Mouse (Mus musculus): ENCODE results near the gene Zic1. TPM values are rescaled to one million over a fixed set of nuclear protein-coding genes. Genes with fewer than 3 reads are reported as not detected.

Gene Zic1
- 0.08 TPM in 1 of 2 replicates, not detected in the other for polyA plus RNA-seq (2016; fragmentation: Nextera tagmentation; extraction: Ambion mirVana)

DNA sequence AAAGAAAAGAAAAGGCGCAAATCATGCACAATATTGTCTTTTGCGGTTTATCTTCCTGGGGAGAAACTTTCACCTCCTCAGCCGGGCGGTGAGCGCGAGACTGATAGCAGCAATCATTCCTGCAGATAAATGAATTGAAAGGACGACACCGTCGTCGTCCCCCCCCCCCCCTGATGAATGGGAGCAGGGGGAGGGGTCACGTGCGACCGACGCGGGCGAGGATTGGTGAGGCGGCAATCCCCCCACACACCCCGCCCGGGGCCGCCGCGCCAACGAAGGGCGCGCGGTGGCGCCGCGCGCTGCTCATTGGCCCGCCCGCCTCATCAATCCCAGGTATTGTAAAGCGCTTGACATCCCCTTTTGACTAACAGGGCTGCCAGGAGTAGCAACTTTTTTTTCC, at the start of gene Zic1:
Gene Zic1 (minus strand): TSS at position 147 of the 400 bp plus-strand sequence.
- WGBS, result under 1% methylated on average over 33 of the region's 33 CpGs
- no peak for ATAC-seq (ENCODE audit: insufficient number of reproducible peaks, low FRiP score)
- Histone ChIP-seq H3K4me1 (replicated peaks) (peaks cover 23% of the 10 kb centered on the region), H3K36me3 (no peaks in the 10 kb centered on the region), H3K4me2 (peak within 1 kb of the TSS; percentile 53), H3K27me3 (replicated peaks) (peaks cover 97% of the 10 kb centered on the region), H3K27ac (ENCODE audit: poor library complexity, severe bottlenecking) (no peak within 1 kb of the TSS), H3K4me3 (peak within 1 kb of the TSS; percentile 33), H3K9ac (no peak within 1 kb of the TSS; the same call in 1 of the 2 replicates), H3K9me3 (replicated peaks) (0 out of 2 replicates have a peak, but pooled peaks cover 2% of the 10 kb centered on the region)

DNA sequence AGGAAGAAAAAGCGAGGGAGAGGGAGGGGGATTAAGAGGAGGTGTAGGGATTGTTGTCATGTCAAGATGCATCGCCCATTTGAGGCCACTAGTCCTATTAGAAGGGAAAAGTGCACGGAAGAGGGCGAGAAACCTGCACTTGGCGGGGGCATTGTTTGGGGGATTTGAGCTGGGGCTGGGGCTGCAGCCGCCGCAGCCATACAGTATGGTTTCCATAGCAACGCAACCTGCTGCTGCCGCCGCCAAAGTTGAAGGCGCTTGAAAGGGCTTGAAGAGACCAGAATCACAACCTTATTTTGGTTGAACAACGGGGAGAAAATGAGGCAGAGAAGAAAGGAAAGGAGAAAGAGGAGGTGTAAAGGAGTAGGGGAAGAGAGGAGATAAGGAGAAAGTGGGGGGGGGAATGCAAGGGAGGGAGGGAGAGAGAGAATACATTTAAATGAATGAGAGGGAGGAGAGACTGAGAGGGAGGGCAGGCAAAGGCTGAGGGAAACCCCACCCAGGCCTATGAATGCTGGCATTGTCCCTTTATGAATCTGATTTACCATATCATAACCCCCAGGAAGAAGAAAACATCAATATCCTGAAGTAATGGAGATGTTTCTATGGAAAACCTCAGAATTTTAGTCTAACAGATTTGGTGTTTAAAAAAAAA, 48.5 kb upstream of the Zic1 start:
- no peak overlapping the region for H3K4me2 ChIP-seq
- ATAC-seq (ENCODE audit: insufficient number of reproducible peaks, low FRiP score), result no peak

DNA sequence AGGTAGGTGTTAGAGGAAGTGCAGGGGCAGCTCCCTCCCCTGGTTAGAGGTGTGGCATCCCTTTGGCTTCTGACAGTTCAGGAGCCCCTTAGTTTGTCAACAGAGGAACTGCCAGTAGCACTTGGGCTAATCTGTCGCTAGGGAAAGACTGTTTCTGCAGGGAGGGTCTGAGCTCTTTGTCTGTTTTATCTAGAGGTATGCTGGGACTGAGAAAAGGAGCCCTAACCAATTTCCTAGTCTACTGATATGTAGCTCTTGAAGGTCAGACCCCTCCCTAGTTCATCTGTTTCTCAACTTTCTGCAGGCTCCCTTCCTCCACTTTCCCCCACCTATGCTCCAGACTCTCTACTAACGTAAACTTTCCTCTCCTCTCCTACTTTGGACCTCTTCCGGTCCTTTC, 44.2 kb upstream of the Zic1 start:
- 0% methylated on average over 3 of the region's 3 CpGs for WGBS

More for the DNA sequence above, 48.5 kb upstream of the Zic1 start:
- H3K4me3 ChIP-seq, result no peak overlapping the region
- no peaks in the 10 kb centered on the region for H3K36me3 ChIP-seq
- H3K9ac ChIP-seq, result no peak overlapping the region
- H3K4me1 ChIP-seq (replicated peaks), result no peaks in the 10 kb centered on the region
- H3K27ac ChIP-seq (ENCODE audit: poor library complexity, severe bottlenecking), result no peak overlapping the region
- H3K27me3 ChIP-seq (replicated peaks), result peaks cover 79% of the 10 kb centered on the region
- 2% methylated on average over 12 of the region's 12 CpGs for WGBS
- H3K9me3 ChIP-seq (replicated peaks), result 0 out of 2 replicates have a peak, but pooled peaks cover 2% of the 10 kb centered on the region

DNA sequence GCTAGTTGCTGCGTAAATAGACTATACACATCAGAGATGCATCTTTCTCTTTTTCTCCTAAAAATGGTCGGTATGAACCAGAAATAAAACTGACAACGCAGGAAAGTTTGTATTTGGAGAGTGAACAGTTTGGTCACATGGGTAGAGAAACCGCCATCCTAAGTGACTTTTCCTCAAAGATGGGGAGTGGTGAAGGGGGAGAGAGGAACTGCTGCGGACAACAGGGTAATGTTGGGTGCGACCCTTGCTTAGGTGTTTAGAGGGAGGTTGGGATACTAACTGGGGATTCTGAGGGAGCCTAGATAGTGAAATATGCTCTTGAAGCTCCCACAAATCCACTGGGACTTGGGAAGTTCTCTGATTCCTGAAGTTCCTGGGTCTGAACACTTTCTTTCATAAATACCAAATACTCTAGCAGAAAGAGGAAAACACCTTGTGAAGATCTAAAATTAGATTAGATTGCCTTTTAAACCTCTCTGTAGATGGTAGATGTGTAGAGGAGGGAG, 40.7 kb upstream of the Zic1 start:
- Histone ChIP-seq H3K4me2 (no peak overlapping the region), H3K9ac (no peak overlapping the region), H3K27ac (ENCODE audit: poor library complexity, severe bottlenecking) (no peak overlapping the region), H3K4me1 (replicated peaks) (no peaks in the 10 kb centered on the region), H3K4me3 (no peak overlapping the region), H3K36me3 (no peaks in the 10 kb centered on the region), H3K27me3 (replicated peaks) (peaks cover 80% of the 10 kb centered on the region), H3K9me3 (replicated peaks) (no peaks in the 10 kb centered on the region)
- no peak for ATAC-seq (ENCODE audit: insufficient number of reproducible peaks, low FRiP score)
- WGBS, result 2% methylated on average over 6 of the region's 6 CpGs

More for the DNA sequence above, 44.2 kb upstream of the Zic1 start:
- Histone ChIP-seq H3K9me3 (replicated peaks) (0 out of 2 replicates have a peak, but pooled peaks cover 2% of the 10 kb centered on the region), H3K4me1 (replicated peaks) (no peaks in the 10 kb centered on the region), H3K4me2 (no peak overlapping the region), H3K9ac (no peak overlapping the region), H3K27ac (ENCODE audit: poor library complexity, severe bottlenecking) (no peak overlapping the region), H3K4me3 (no peak overlapping the region), H3K36me3 (no peaks in the 10 kb centered on the region), H3K27me3 (replicated peaks) (peaks cover 66% of the 10 kb centered on the region)
- no peak for ATAC-seq (ENCODE audit: insufficient number of reproducible peaks, low FRiP score)

DNA sequence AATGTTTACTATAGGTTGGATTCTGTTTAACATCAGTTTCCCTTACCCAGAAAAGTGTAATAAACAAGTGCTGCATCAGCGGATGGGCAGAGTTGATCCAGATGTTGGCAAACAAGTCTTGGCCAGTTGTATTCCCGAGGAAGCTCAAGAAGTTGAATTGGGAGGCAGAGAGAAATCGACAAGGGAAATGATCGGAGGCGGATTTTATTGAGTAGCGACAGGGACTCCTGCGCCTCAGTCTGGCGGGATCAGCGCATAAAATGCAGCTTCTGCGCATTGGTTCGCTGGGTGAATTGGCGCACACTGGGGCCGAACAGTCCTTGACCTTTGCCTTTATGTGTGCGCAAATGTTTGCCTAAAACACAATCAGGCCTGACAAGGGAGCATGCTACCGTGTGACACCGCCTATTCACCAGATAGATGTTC, 40.2 kb upstream of the Zic1 start:
- Histone ChIP-seq H3K27me3 (replicated peaks) (peaks cover 81% of the 10 kb centered on the region), H3K27ac (ENCODE audit: poor library complexity, severe bottlenecking) (no peak overlapping the region), H3K9ac (no peak overlapping the region), H3K9me3 (replicated peaks) (no peaks in the 10 kb centered on the region), H3K4me3 (no peak overlapping the region), H3K4me2 (no peak overlapping the region), H3K36me3 (no peaks in the 10 kb centered on the region), H3K4me1 (replicated peaks) (no peaks in the 10 kb centered on the region)
- no peak for ATAC-seq (ENCODE audit: insufficient number of reproducible peaks, low FRiP score)
- 1% methylated on average over 16 of the region's 16 CpGs for WGBS

DNA sequence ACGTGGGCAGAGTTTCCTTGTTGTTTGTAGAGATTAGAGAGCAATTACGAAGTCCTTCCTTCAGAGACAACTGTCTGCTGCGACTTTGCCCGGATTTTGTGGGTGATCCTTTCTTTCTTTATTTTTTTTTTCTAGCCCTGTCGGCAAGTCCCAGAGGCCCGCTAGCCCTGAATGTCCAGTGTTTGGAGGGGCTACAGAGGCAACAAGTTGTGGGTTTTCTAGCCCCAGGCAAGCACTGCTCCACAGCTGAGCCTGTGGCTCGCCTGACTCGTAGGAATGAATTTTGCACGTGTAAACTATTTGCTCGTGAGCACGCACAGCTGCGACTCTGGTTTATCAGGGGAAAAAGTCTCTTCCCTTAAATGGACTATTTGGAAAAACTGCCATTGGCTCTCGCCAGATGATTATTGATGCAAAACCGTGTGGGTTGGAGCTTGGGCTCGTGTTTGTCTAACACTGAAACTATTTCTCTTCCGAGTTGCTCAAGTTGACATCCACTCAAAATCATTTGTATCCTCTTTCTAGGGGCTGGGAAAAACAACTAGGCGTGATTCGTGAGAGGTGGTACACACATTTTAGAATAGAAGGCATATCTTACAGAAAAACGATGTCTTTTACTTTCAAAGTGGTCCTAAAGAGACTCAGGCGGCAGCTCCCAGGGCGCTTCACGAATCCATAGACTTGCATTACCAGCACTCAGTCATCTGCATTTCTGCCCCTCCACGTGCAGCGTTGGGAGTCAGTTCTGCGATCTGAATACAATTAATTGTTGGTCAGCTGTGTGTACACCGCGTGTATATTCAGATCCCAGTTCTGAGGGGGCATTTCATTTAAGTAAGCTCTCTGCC, 39.5 kb upstream of the Zic1 start:
- H3K9ac ChIP-seq, result no peak overlapping the region
- H3K9me3 ChIP-seq (replicated peaks), result no peaks in the 10 kb centered on the region
- no peaks in the 10 kb centered on the region for H3K36me3 ChIP-seq
- no peak overlapping the region for H3K4me2 ChIP-seq
- H3K4me3 ChIP-seq, result no peak overlapping the region
- no peak for ATAC-seq (ENCODE audit: insufficient number of reproducible peaks, low FRiP score)
- peaks cover 81% of the 10 kb centered on the region for H3K27me3 ChIP-seq (replicated peaks)
- under 1% methylated on average over 27 of the region's 27 CpGs for WGBS
- no peaks in the 10 kb centered on the region for H3K4me1 ChIP-seq (replicated peaks)
- H3K27ac ChIP-seq (ENCODE audit: poor library complexity, severe bottlenecking), result no peak overlapping the region

DNA sequence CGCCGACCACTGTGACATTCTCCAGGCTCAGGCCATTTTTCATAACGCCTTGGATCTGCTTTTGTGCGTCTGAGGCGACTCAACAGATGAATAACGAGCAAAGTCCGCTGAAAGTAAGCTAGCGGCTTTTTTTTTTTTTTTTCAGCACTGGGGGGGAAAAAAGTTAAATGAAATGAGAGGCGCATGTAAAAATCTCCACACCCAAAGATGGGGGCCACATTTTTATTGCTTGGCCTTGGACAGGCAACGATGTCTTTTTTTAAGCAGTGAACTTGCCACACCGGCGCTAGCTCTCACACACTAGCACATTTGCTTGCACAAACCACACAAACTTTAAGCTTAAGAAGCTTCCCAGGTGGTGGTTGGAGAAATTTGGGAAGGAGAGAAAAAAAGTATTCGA, 38.6 kb upstream of the Zic1 start:
- Histone ChIP-seq H3K9ac (no peak overlapping the region), H3K9me3 (replicated peaks) (no peaks in the 10 kb centered on the region), H3K4me2 (no peak overlapping the region), H3K27ac (ENCODE audit: poor library complexity, severe bottlenecking) (no peak overlapping the region), H3K4me1 (replicated peaks) (no peaks in the 10 kb centered on the region), H3K36me3 (no peaks in the 10 kb centered on the region), H3K27me3 (replicated peaks) (peaks cover 81% of the 10 kb centered on the region), H3K4me3 (no peak overlapping the region)
- 2% methylated on average over 13 of the region's 13 CpGs for WGBS
- no peak for ATAC-seq (ENCODE audit: insufficient number of reproducible peaks, low FRiP score)

DNA sequence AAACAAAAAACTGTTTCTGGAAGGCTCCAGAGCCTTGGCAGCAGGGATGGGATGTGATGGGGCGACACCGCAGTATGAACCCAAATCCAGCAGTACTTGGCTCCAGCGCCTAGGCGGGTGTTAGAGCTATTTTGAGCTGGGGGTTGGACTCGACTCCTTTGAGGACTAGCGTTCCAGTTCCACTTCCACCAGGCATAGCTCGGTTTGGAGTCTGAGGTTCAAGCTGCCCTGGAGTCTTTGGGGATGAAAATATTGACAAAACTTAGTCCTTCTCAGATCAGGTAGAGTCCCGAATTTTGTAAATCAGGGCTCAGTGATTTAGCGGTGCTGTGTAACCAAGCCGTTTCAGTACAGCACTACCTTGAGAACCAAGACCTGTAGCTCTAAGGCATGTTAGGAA, 35.9 kb upstream of the Zic1 start:
- under 1% methylated on average over 10 of the region's 10 CpGs for WGBS
- no peaks in the 10 kb centered on the region for H3K36me3 ChIP-seq
- peaks cover 92% of the 10 kb centered on the region for H3K27me3 ChIP-seq (replicated peaks)
- H3K4me1 ChIP-seq (replicated peaks), result no peaks in the 10 kb centered on the region
- no peak overlapping the region for H3K4me2 ChIP-seq
- H3K9ac ChIP-seq, result no peak overlapping the region
- H3K9me3 ChIP-seq (replicated peaks), result no peaks in the 10 kb centered on the region
- no peak overlapping the region for H3K27ac ChIP-seq (ENCODE audit: poor library complexity, severe bottlenecking)
- ATAC-seq (ENCODE audit: insufficient number of reproducible peaks, low FRiP score), result no peak
- H3K4me3 ChIP-seq, result no peak overlapping the region

DNA sequence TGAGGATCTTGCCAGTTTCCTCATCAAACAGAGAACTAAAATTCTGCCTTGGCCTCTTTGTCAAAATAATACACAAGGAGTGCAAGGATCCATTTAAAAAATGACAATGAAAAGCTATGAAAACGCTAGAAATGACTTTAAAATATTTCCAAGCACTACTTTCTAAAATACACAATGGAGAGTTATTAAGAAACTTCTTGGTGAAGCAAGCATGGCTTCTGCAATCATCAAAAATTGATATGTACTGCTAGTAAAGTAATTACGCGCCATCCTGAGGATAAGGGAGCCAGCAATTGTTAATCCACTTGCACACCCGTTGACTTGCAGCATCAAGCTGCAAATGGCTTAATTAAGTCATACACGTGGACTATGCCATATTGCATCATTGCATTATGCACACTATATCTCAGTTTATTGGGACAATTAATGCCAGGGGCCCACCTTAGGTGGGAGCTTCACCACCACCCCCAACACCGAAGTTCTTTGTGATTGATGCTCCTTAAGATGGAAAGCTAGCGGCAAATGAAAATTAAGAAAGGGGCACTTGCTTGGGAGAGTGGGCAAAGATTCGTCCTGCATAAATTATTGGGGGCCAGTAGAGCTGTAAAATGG, 35.0 kb upstream of the Zic1 start:
- WGBS, result 12% methylated on average over 8 of the region's 8 CpGs
- H3K27ac ChIP-seq (ENCODE audit: poor library complexity, severe bottlenecking), result no peak overlapping the region
- no peak overlapping the region for H3K4me3 ChIP-seq
- H3K9me3 ChIP-seq (replicated peaks), result no peaks in the 10 kb centered on the region
- no peak overlapping the region for H3K4me2 ChIP-seq
- no peak overlapping the region for H3K9ac ChIP-seq
- H3K36me3 ChIP-seq, result no peaks in the 10 kb centered on the region
- no peak for ATAC-seq (ENCODE audit: insufficient number of reproducible peaks, low FRiP score)
- H3K27me3 ChIP-seq (replicated peaks), result peaks cover 91% of the 10 kb centered on the region
- H3K4me1 ChIP-seq (replicated peaks), result no peaks in the 10 kb centered on the region

DNA sequence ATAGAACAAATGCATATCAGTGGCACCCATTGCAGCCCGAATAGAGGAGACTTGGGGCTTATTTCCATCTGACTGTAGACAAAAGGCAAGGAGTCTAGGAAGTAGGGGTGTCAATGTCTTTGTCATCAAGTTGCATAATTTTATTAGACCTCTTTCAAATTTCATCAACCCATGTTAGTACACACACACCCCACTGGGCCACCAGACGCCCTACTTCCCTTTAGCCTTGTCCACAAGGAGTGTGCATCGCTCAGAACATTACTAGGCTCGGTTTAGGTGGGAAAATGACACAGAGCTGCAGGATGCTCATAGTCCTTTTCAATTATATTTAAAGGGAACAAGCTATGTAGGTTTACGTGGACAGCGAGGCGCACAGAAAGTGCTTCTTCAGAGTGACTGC, 34.4 kb upstream of the Zic1 start:
- Histone ChIP-seq H3K27ac (ENCODE audit: poor library complexity, severe bottlenecking) (no peak overlapping the region), H3K36me3 (no peaks in the 10 kb centered on the region), H3K4me3 (no peak overlapping the region), H3K4me1 (replicated peaks) (no peaks in the 10 kb centered on the region), H3K27me3 (replicated peaks) (peaks cover 91% of the 10 kb centered on the region), H3K9ac (no peak overlapping the region), H3K4me2 (no peak overlapping the region), H3K9me3 (replicated peaks) (no peaks in the 10 kb centered on the region)
- ATAC-seq (ENCODE audit: insufficient number of reproducible peaks, low FRiP score), result no peak
- WGBS, result 21% methylated on average over 7 of the region's 7 CpGs
